Mouse (Mus musculus) liver, embryonic 14.5 days (tissue): ENCODE results near the gene Gm20661. TPM values are rescaled to one million over a fixed set of nuclear protein-coding genes. Genes with fewer than 3 reads are reported as not detected.
A peak's percentile ranks its signal among the peaks of the same experiment; 100 is the strongest.

Source experiments
- ATAC-seq: fragments of 200-750 bp; cut with Nextera tagmentation; 2 replicates; pipeline ENCODE4 v1.8.0; 2017; ENCODE audit warnings: moderate number of reproducible peaks, mild to moderate bottlenecking, moderate library complexity; ENCODE audit not compliant: insufficient read depth
- DNase-seq, 3 experiments: peaks; one replicate each; pipeline ENCODE4 v3.0.0-alpha.2; 2012 to 2013; ENCODE audit warnings: low read depth in 3 of 3, low spot score in 3 of 3
- H3K27ac ChIP-seq: fragments of 300-500 bp; sonication (generic); 2 replicates; pipeline ENCODE4 v1.5.1; 2014; ENCODE audit warnings: moderate library complexity, mild to moderate bottlenecking, control low read depth, inconsistent platforms
- H3K27me3 ChIP-seq: fragments of 300-500 bp; sonication (generic); 2 replicates; pipeline ENCODE4 v1.6.1; 2014; ENCODE audit warnings: mild to moderate bottlenecking, low read length, moderate library complexity; ENCODE audit not compliant: control insufficient read depth, insufficient read depth
- H3K36me3 ChIP-seq: fragments of 300-500 bp; sonication (generic); replicated peaks from 2 replicates; pipeline ENCODE4 v1.6.1; 2014; ENCODE audit warnings: low read depth; ENCODE audit not compliant: control insufficient read depth, insufficient read depth
- H3K4me1 ChIP-seq, 2 experiments: fragments of 200-500 bp in 1 of 2; fragments of 300-500 bp in 1 of 2; sonication (generic) in 1 of 2; replicated peaks; 2 replicates each; pipeline ENCODE4 v1.6.1; 2012 to 2014; ENCODE audit warnings: antibody characterized with exemption in 1 of 2, inconsistent platforms in 1 of 2, low read length in 1 of 2; ENCODE audit not compliant: control insufficient read depth in 2 of 2, insufficient read depth in 2 of 2
- H3K4me2 ChIP-seq: fragments of 300-500 bp; sonication (generic); 2 replicates; pipeline ENCODE4 v1.6.1; 2014; ENCODE audit warnings: low read depth, mild to moderate bottlenecking, control low read depth, moderate library complexity
- H3K4me3 ChIP-seq, 2 experiments: fragments of 200-500 bp in 1 of 2; fragments of 300-500 bp in 1 of 2; sonication (generic) in 1 of 2; 2 replicates each; pipeline ENCODE4 v1.5.1; 2012 to 2014; ENCODE audit warnings: low read depth in 2 of 2, low read length in 2 of 2, mild to moderate bottlenecking in 2 of 2, control low read depth in 1 of 2, inconsistent platforms in 1 of 2, moderate library complexity in 1 of 2; ENCODE audit not compliant: insufficient read depth in 1 of 2
- H3K9ac ChIP-seq: fragments of 300-500 bp; sonication (generic); replicated peaks from 2 replicates; pipeline ENCODE4 v1.6.1; 2014; ENCODE audit warnings: mild to moderate bottlenecking, control low read depth, moderate library complexity
- H3K9me3 ChIP-seq: fragments of 300-500 bp; sonication (generic); 2 replicates; pipeline ENCODE4 v1.6.1; 2016; ENCODE audit warnings: low read length, mixed read lengths; ENCODE audit not compliant: control insufficient read depth
- CTCF ChIP-seq: IDR thresholded peaks from 2 replicates; pipeline ENCODE4 v1.5.1; 2016; ENCODE audit warnings: antibody characterized with exemption, low read depth, control low read depth
- EP300 ChIP-seq: IDR thresholded peaks from 2 replicates; pipeline ENCODE4 v1.6.1; 2016; ENCODE audit warnings: antibody characterized with exemption, low read depth
- WGBS: fragments of 180-500 bp; shearing (Covaris S2); extraction: QIAGEN DNeasy Blood & Tissue Kit; methylation state at CpG from one replicate; pipeline ENCODE4 v1.1.7; 2014; ENCODE audit not compliant: insufficient replicate concordance; 5-methylcytosine and 5-hydroxymethylcytosine counted together
- polyA plus RNA-seq, 2 experiments: library from polyadenylated mRNA; depleted of rRNA in 1 of 2; stranded (reverse) in 1 of 2; unstranded in 1 of 2; fragments of >200 nt; fragmentation: Nextera tagmentation in 1 of 2; extraction: Ambion mirVana in 1 of 2; gene quantifications; 2 replicates each; pipeline versions ENCODE4 v1.2.1 to v1.2.3; 2012 to 2014

Gm20661 gene
- polyA plus RNA-seq, 2 experiments, result 0.06 to 0.64 TPM

DNA sequence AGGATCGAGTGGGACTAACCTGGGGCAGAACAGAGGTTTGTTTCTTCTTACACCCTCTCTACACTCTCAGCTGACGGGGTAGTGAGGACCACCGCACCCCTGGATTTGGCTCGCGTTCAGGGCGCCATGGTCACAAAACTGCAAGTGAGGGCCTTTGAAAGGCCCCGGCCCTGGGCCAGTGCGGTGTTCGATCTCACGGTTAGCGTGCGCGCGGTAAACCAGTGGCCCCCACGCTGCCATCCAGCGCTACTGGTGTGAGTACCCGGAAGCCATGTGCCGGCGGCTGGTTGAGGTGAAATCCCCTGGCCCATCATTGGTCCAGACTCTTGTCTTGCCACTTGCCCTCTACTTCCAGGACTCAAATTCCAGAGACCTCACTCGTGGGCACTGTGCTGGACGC, 12.7 kb downstream of the Gm20661 start:
- H3K27ac ChIP-seq, result no peak overlapping the region
- 87% methylated on average over 21 of the region's 21 CpGs for WGBS
- H3K9ac ChIP-seq, result no peak overlapping the region
- ATAC-seq, result no peak
- no peak overlapping the region for H3K4me3 ChIP-seq
- no peak overlapping the region for H3K4me2 ChIP-seq
- H3K27me3 ChIP-seq, result no peaks in the 10 kb centered on the region
- H3K9me3 ChIP-seq, result no peaks in the 10 kb centered on the region
- no peaks in the 10 kb centered on the region for H3K4me1 ChIP-seq
- TF ChIP-seq CTCF, result no peak
- no peak for TF ChIP-seq EP300
- H3K36me3 ChIP-seq, result no peaks in the 10 kb centered on the region
- DNase-seq, result no peak

GRCm38 (mm10) chr9:107996049-107996448, 13.2 kb downstream of the Gm20661 start, which contains the start of gene Gm20662:
Gene Gm20662, plus strand, starts transcription at chr9:107996349.
- Histone ChIP-seq H3K9me3 (no peaks in the 10 kb centered on the region), H3K27me3 (no peaks in the 10 kb centered on the region), H3K9ac (no peak within 1 kb of the TSS), H3K27ac (no peak within 1 kb of the TSS), H3K4me3 (no peak within 1 kb of the TSS), H3K36me3 (no peaks in the 10 kb centered on the region), H3K4me1 (no peaks in the 10 kb centered on the region), H3K4me2 (no peak within 1 kb of the TSS)
- WGBS, result 69% methylated on average over 5 of the region's 5 CpGs
- ATAC-seq (no peak), DNase-seq (no peak)
- TF ChIP-seq EP300 (no peak), CTCF (no peak)

DNA sequence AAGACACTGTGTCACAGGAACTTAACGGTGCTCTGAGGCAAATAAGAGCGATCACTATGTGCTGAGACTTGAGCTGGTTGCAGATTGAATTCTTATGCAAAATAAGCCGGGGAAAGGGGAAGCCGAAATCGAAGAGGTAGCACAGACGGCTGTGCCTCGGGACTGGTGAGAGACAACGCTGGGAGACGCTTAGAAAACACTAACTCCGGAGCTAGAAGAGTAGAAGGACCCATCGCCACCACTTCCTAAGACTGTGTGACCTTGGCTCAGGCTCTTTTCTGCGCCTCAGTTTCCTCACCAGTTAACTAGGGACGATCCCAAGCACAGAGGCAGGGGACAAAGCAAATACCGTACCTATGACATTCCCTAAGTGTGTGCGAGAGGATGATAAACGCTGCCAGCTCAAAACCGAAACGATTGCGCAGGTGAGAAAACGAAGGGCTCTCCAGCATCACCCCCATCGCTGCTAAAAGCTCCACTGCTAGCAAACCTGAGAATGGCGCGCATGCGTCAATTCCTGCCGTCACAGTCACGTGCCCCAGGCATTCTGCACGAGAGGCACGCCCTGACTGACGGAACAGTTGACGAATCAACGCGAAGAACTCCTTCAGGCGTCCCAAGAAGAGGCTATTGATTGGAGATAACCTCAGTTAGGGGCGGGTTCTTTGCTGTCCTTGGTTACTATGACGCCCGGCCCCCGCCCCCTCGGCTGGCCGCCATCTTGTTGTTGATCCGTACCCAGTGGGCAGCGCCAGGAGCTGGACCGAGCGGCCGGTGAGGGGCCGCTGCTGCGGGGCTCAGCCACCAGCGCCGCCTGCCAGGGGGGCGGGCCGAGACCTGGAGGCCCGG, 19.3 kb downstream of the Gm20661 start, which contains the start of gene Ip6k1:
TSS of gene Ip6k1 (plus strand) at position 580 of the 849 bp plus-strand sequence.
- ATAC-seq (peak; percentile 97), DNase-seq (peak; percentile 100)
- peaks cover 21% of the 10 kb centered on the region in 2 experiments for H3K4me1 ChIP-seq
- WGBS, result under 1% methylated on average over 51 of the region's 51 CpGs
- H3K27me3 ChIP-seq, result no peaks in the 10 kb centered on the region
- peak within 1 kb of the TSS; percentile 99 for H3K9ac ChIP-seq
- no peaks in the 10 kb centered on the region for H3K9me3 ChIP-seq
- H3K36me3 ChIP-seq, result peaks cover 8% of the 10 kb centered on the region
- peak within 1 kb of the TSS; percentile 89 for H3K27ac ChIP-seq
- TF ChIP-seq EP300, result no peak
- TF ChIP-seq CTCF, result no peak
- peak within 1 kb of the TSS; percentile 92 to 95 for H3K4me3 ChIP-seq
- peak within 1 kb of the TSS; percentile 87 for H3K4me2 ChIP-seq

DNA sequence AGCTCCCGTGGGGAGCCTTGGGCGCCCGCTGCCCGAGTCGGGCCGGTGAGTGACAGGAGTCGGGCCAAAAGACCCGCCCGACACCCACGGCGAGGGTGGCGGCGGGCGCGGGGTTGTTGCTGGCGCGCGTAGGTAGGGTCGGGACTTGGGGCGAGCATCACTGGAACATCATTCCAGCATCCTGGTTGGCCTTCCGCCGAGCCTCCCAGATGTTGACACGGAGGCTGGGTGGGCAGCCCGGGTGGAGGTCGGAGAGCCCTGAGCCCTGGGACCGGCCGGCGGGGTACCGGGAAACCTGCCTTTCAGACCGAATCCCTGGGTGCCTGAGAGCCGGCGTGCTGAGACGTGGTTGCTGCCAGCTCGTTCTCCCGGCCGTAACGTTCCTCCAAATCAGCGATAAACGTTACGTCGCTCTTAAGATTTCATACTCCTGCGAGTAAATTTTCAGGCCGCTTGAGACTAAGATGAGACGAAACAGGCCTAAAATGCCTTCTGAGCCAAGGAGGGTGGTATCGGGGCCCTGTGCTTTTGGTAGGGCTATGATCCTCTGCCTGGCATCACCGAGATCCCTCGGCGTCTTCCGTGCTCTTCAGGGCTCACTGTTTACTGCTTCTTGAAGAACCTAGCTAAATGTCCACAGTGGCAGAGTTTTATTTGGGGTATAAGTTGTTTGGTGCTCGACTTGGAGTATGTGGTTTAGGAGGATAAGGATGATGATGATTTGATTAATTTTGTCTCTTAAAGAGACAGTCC, 20.1 kb downstream of the Gm20661 start:
- Histone ChIP-seq H3K4me3 (peak overlapping the region; percentile 92 to 95), H3K4me2 (peak overlapping the region; percentile 80), H3K9me3 (no peaks in the 10 kb centered on the region), H3K27ac (peak overlapping the region; percentile 89), H3K4me1 (peaks cover 21% of the 10 kb centered on the region in 2 experiments), H3K9ac (peak overlapping the region; percentile 99), H3K27me3 (no peaks in the 10 kb centered on the region), H3K36me3 (peaks cover 8% of the 10 kb centered on the region)
- ATAC-seq, result peak; percentile 60
- DNase-seq, result no peak
- TF ChIP-seq CTCF (no peak), EP300 (no peak)
- under 1% methylated on average over 50 of the region's 50 CpGs for WGBS

DNA sequence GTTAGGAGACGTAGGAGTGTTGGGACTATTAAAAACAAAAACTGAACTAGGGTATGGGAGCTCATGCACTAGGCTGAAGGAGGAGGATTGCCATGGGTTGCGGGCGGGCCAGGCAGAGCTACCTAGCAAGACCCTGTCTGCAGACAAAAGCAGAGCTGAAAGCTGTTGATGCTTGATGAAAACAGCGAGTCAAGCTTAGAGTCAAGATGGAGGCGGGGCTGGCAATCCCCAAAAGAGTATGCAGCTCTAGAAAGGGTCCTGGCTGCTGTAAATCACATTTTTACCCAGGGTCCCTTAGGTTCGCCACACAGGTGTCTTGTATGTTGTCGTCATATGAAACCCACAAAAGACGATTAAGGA, 20.7 kb downstream of the Gm20661 start:
- 28% methylated on average over 8 of the region's 8 CpGs for WGBS
- peak overlapping the region; percentile 89 for H3K27ac ChIP-seq
- peak overlapping the region; percentile 80 for H3K4me2 ChIP-seq
- peak overlapping the region; percentile 92 to 95 for H3K4me3 ChIP-seq
- peaks cover 21% of the 10 kb centered on the region in 2 experiments for H3K4me1 ChIP-seq
- DNase-seq, result no peak
- H3K27me3 ChIP-seq, result no peaks in the 10 kb centered on the region
- peak overlapping the region; percentile 99 for H3K9ac ChIP-seq
- ATAC-seq, result no peak
- TF ChIP-seq EP300 (no peak), CTCF (no peak)
- H3K9me3 ChIP-seq, result no peaks in the 10 kb centered on the region
- H3K36me3 ChIP-seq, result peaks cover 8% of the 10 kb centered on the region
